Mouse (Mus musculus) small intestine, adult 2 months (tissue): ENCODE measurements around the gene Micu1. TPM values are rescaled to one million over a fixed set of nuclear protein-coding genes. Genes with fewer than 3 reads are reported as not detected.
A peak's percentile ranks its signal among the peaks of the same experiment; 100 is the strongest.

ENCODE experiments used
- H3K27ac ChIP-seq: fragments of 200-500 bp; 2 replicates; pipeline ENCODE4 v1.5.1; 2012; ENCODE audit warnings: low read depth, low read length, control low read depth, inconsistent platforms; ENCODE audit not compliant: insufficient read depth
- H3K27me3 ChIP-seq: fragments of 200-500 bp; 2 replicates; pipeline ENCODE4 v1.6.1; 2012; ENCODE audit warnings: mild to moderate bottlenecking, moderate library complexity, low read length, inconsistent platforms; ENCODE audit not compliant: control insufficient read depth, insufficient read depth
- H3K36me3 ChIP-seq: fragments of 200-500 bp; 2 replicates; pipeline ENCODE4 v1.6.1; 2012; ENCODE audit warnings: mild to moderate bottlenecking, low read length, control low read depth, inconsistent platforms; ENCODE audit not compliant: control insufficient read depth, insufficient read depth
- H3K4me1 ChIP-seq: fragments of 200-500 bp; 2 replicates; pipeline ENCODE4 v1.6.1; 2012; ENCODE audit warnings: low read length, inconsistent platforms, mixed read lengths; ENCODE audit not compliant: control insufficient read depth, insufficient read depth, insufficient read length
- H3K4me3 ChIP-seq: fragments of 200-500 bp; 2 replicates; pipeline ENCODE4 v1.5.1; 2012; ENCODE audit warnings: low read depth, mild to moderate bottlenecking, control low read depth, inconsistent platforms, low read length, moderate library complexity
- CTCF ChIP-seq: fragments of 200-500 bp; IDR thresholded peaks from 2 replicates; pipeline ENCODE4 v1.5.1; 2012; ENCODE audit warnings: low read depth, mild to moderate bottlenecking, control low read depth, inconsistent platforms, low read length, moderate library complexity, mixed read lengths; ENCODE audit not compliant: insufficient replicate concordance, insufficient read length; ENCODE audit errors: extremely low read depth
- POLR2A ChIP-seq: fragments of 200-500 bp; IDR thresholded peaks from 2 replicates; pipeline ENCODE4 v1.6.1; 2012; ENCODE audit warnings: low read depth, mild to moderate bottlenecking, control low read depth, inconsistent platforms, low read length, moderate library complexity
- WGBS: fragments of 180-500 bp; shearing (Covaris S2); methylation state at CpG from one replicate; pipeline ENCODE4 v1.1.7; 2018; 5-methylcytosine and 5-hydroxymethylcytosine counted together
- polyA plus RNA-seq: library from polyadenylated mRNA; depleted of rRNA; stranded (reverse); fragments of >200 nt; gene quantifications from 2 replicates; pipeline ENCODE4 v1.2.3, GENCODE M21; 2012

Micu1 gene
- polyA plus RNA-seq, 1 experiment: 134 TPM

GRCm38 (mm10) chr10:59898935-59899334, 196.7 kb downstream of the Micu1 start:
- TF ChIP-seq CTCF (no peak), POLR2A (no peak)
- H3K4me3 ChIP-seq: peak overlapping the region; percentile 21; the same call in 1 of the 2 replicates
- peak overlapping the region; percentile 94 for H3K27ac ChIP-seq
- peaks cover 32% of the 10 kb centered on the region for H3K4me1 ChIP-seq
- WGBS: 25% methylated on average over 2 of the region's 2 CpGs
- no peaks in the 10 kb centered on the region for H3K27me3 ChIP-seq
- peaks cover 41% of the 10 kb centered on the region for H3K36me3 ChIP-seq

- peaks cover 32% of the 10 kb centered on the region for H3K4me1 ChIP-seq
- H3K36me3 ChIP-seq: peaks cover 36% of the 10 kb centered on the region
- H3K27me3 ChIP-seq: no peaks in the 10 kb centered on the region
- WGBS: 7% methylated on average over 21 of the region's 21 CpGs
- H3K27ac ChIP-seq: peak overlapping the region; percentile 94
- TF ChIP-seq POLR2A (peak; percentile 82), CTCF (no peak)
- peak overlapping the region; percentile 21 for H3K4me3 ChIP-seq
Measured at GRCm38 (mm10) chr10:59899341-59900173, 197.3 kb downstream of the Micu1 start.

- Histone ChIP-seq H3K4me1 (peaks cover 32% of the 10 kb centered on the region), H3K27ac (peak overlapping the region; percentile 94), H3K27me3 (no peaks in the 10 kb centered on the region), H3K36me3 (peaks cover 32% of the 10 kb centered on the region), H3K4me3 (0 out of 2 replicates have a peak overlapping the region, but pooled peaks have one; percentile 2)
- TF ChIP-seq CTCF (no peak), POLR2A (no peak)
- WGBS: 14% methylated on average over 4 of the region's 4 CpGs
Measured at GRCm38 (mm10) chr10:59900174-59900435, 197.8 kb downstream of the Micu1 start.

- H3K4me1 ChIP-seq: peaks cover 31% of the 10 kb centered on the region
- no peak for TF ChIP-seq POLR2A
- no peak for TF ChIP-seq CTCF
- peaks cover 24% of the 10 kb centered on the region for H3K36me3 ChIP-seq
- no peak overlapping the region for H3K4me3 ChIP-seq
- H3K27me3 ChIP-seq: no peaks in the 10 kb centered on the region
- peak overlapping the region; percentile 94 for H3K27ac ChIP-seq
- 79% methylated on average over 4 of the region's 4 CpGs for WGBS
Measured at GRCm38 (mm10) chr10:59900939-59901338, 198.7 kb downstream of the Micu1 start.

GRCm38 (mm10) chr10:59901463-59901862, 199.2 kb downstream of the Micu1 start:
- Histone ChIP-seq H3K4me3 (no peak overlapping the region), H3K27ac (no peak overlapping the region), H3K36me3 (peaks cover 19% of the 10 kb centered on the region), H3K4me1 (peaks cover 31% of the 10 kb centered on the region), H3K27me3 (no peaks in the 10 kb centered on the region)
- TF ChIP-seq POLR2A (no peak), CTCF (no peak)
- 88% methylated on average over 1 of the region's 1 CpGs for WGBS

- TF ChIP-seq CTCF (no peak), POLR2A (no peak)
- Histone ChIP-seq H3K4me3 (no peak overlapping the region), H3K27me3 (no peaks in the 10 kb centered on the region), H3K4me1 (peaks cover 31% of the 10 kb centered on the region), H3K36me3 (peaks cover 14% of the 10 kb centered on the region), H3K27ac (no peak overlapping the region)
- WGBS: 74% methylated on average over 8 of the region's 8 CpGs
Measured at GRCm38 (mm10) chr10:59901986-59902605, 199.8 kb downstream of the Micu1 start.

- Histone ChIP-seq H3K27me3 (no peaks in the 10 kb centered on the region), H3K4me3 (no peak overlapping the region), H3K27ac (no peak overlapping the region), H3K4me1 (peaks cover 35% of the 10 kb centered on the region), H3K36me3 (peaks cover 9% of the 10 kb centered on the region)
- 66% methylated on average over 8 of the region's 8 CpGs for WGBS
- no peak for TF ChIP-seq CTCF
- no peak for TF ChIP-seq POLR2A
Measured at GRCm38 (mm10) chr10:59902606-59902990, 200.3 kb downstream of the Micu1 start.

- TF ChIP-seq POLR2A: no peak
Measured at GRCm38 (mm10) chr10:59903170-59903569, 200.9 kb downstream of the Micu1 start.

More at GRCm38 (mm10) chr10:59903170-59903569, 200.9 kb downstream of the Micu1 start:
- Histone ChIP-seq H3K4me1 (peaks cover 36% of the 10 kb centered on the region), H3K27ac (no peak overlapping the region), H3K27me3 (no peaks in the 10 kb centered on the region), H3K36me3 (peaks cover 4% of the 10 kb centered on the region), H3K4me3 (no peak overlapping the region)
- WGBS: 78% methylated on average over 7 of the region's 7 CpGs
